Mouse (Mus musculus): ENCODE data around the gene Atoh8. TPM values are rescaled to one million over a fixed set of nuclear protein-coding genes. Genes with fewer than 3 reads are reported as not detected.

Atoh8 gene
- polyA plus RNA-seq, 1 experiment from 2014 or later: 9.6 TPM

GRCm38 (mm10) chr6:72222876-72223275, 12.5 kb downstream of the Atoh8 start:
- peaks cover 46% of the 10 kb centered on the region for H3K4me1 ChIP-seq (ENCODE audit: control insufficient read depth, insufficient read depth, low read length)
- 86% methylated on average over 6 of the region's 6 CpGs for WGBS
- no peak overlapping the region for H3K4me3 ChIP-seq (ENCODE audit: low read length)
- H3K9ac ChIP-seq (ENCODE audit: low read depth, low read length): no peak overlapping the region
- H3K27me3 ChIP-seq (replicated peaks; ENCODE audit: control insufficient read depth, insufficient read depth, low read length): no peaks in the 10 kb centered on the region
- no peak overlapping the region for H3K27ac ChIP-seq (ENCODE audit: low read length)
- no peaks in the 10 kb centered on the region for H3K9me3 ChIP-seq (ENCODE audit: control insufficient read depth, low read length)
- no peak for ATAC-seq
- no peaks in the 10 kb centered on the region for H3K36me3 ChIP-seq (ENCODE audit: control insufficient read depth, insufficient read depth, low read length)
- H3K4me2 ChIP-seq (ENCODE audit: low read depth, low read length): 0 out of 2 replicates have a peak overlapping the region, but pooled peaks have one; percentile 35

DNA sequence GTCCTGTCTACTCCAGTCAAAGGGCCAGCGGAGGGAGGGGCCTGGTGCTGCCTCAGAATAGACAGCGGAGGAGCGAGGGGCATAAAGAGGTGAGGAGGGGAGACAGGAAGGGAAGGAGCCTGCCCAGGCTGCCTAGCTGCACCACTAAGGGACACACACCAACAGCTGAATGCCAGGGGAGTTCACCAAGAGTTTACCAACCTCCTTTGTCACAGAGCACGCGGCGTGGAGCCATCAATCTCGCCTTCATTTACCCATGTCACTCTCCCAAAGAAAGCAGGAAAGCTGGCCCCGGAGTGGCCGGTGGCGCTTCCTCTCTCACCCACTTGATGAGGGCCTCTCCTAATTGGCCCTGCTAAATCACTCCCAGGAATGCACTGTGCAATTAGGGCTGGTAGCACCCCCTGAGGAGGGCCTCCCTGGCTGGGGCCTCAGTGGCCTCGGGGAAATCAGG, 13.1 kb downstream of the Atoh8 start:
- Histone ChIP-seq H3K9ac (ENCODE audit: low read depth, low read length) (no peak overlapping the region; the same call in 1 of the 2 replicates), H3K27ac (ENCODE audit: low read length) (no peak overlapping the region), H3K27me3 (replicated peaks; ENCODE audit: control insufficient read depth, insufficient read depth, low read length) (no peaks in the 10 kb centered on the region), H3K36me3 (ENCODE audit: control insufficient read depth, insufficient read depth, low read length) (no peaks in the 10 kb centered on the region), H3K9me3 (ENCODE audit: control insufficient read depth, low read length) (no peaks in the 10 kb centered on the region), H3K4me2 (ENCODE audit: low read depth, low read length) (peak overlapping the region; percentile 35; the same call in 1 of the 2 replicates), H3K4me1 (ENCODE audit: control insufficient read depth, insufficient read depth, low read length) (peaks cover 52% of the 10 kb centered on the region), H3K4me3 (ENCODE audit: low read length) (peak overlapping the region; percentile 2; the same call in 1 of the 2 replicates)
- ATAC-seq: peak; percentile 46; the same call in 1 of the 2 replicates
- WGBS: 22% methylated on average over 11 of the region's 11 CpGs

DNA sequence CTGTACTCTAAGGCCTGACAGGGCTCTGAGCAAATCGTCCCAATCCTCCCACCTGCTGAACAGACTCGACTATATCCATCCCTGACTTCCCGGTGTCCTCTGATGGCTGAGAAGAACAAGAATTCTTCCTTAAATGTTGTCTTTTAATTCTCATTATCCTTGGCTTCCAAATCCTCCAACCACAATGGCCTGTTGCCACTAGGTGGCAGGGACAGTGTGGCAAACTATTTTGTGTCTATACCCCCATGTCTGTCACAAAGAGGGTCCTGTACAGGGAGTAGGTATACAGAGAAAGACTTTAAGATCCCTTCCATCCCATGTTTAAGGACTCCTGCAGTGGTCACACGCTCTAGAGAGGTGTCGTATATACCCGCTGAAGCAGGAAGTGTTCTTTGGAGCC, 14.1 kb downstream of the Atoh8 start:
- peaks cover 58% of the 10 kb centered on the region for H3K4me1 ChIP-seq (ENCODE audit: control insufficient read depth, insufficient read depth, low read length)
- no peaks in the 10 kb centered on the region for H3K36me3 ChIP-seq (ENCODE audit: control insufficient read depth, insufficient read depth, low read length)
- H3K9ac ChIP-seq (ENCODE audit: low read depth, low read length): no peak overlapping the region
- H3K4me3 ChIP-seq (ENCODE audit: low read length): no peak overlapping the region
- WGBS: 66% methylated on average over 6 of the region's 6 CpGs
- no peak for ATAC-seq
- H3K27me3 ChIP-seq (replicated peaks; ENCODE audit: control insufficient read depth, insufficient read depth, low read length): no peaks in the 10 kb centered on the region
- H3K4me2 ChIP-seq (ENCODE audit: low read depth, low read length): no peak overlapping the region
- no peak overlapping the region for H3K27ac ChIP-seq (ENCODE audit: low read length)
- H3K9me3 ChIP-seq (ENCODE audit: control insufficient read depth, low read length): no peaks in the 10 kb centered on the region

DNA sequence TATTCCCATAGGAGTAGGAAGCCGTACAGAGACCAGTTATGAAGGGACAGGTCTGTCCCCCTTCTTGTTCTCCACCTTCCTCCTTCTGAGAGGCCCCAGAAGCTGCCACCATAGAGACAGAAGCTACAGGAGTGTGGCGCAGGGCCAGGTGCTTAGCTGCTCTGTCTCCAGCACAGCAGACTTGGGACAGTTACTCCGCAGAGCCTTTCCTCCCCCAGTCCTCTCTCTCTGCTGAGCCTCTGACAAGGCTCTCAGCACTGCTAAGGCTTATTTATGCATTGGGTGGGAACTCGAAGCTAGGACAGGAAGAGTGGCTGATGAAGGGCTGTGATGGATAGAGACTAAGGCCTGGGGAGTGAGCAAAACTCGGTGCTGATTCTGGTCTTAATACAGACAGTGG, 15.8 kb downstream of the Atoh8 start:
- H3K27ac ChIP-seq (ENCODE audit: low read length): no peak overlapping the region
- peaks cover 74% of the 10 kb centered on the region for H3K4me1 ChIP-seq (ENCODE audit: control insufficient read depth, insufficient read depth, low read length)
- ATAC-seq: no peak

GRCm38 (mm10) chr6:72218281-72218680, 17.1 kb downstream of the Atoh8 start:
- Histone ChIP-seq H3K9ac (ENCODE audit: low read depth, low read length) (no peak overlapping the region), H3K4me3 (ENCODE audit: low read length) (no peak overlapping the region), H3K4me2 (ENCODE audit: low read depth, low read length) (no peak overlapping the region), H3K36me3 (ENCODE audit: control insufficient read depth, insufficient read depth, low read length) (no peaks in the 10 kb centered on the region), H3K4me1 (ENCODE audit: control insufficient read depth, insufficient read depth, low read length) (peaks cover 71% of the 10 kb centered on the region), H3K27ac (ENCODE audit: low read length) (0 out of 2 replicates have a peak overlapping the region, but pooled peaks have one; percentile 26), H3K9me3 (ENCODE audit: control insufficient read depth, low read length) (no peaks in the 10 kb centered on the region), H3K27me3 (replicated peaks; ENCODE audit: control insufficient read depth, insufficient read depth, low read length) (no peaks in the 10 kb centered on the region)
- WGBS: 55% methylated on average over 4 of the region's 4 CpGs
- ATAC-seq: no peak

More for the DNA sequence above, 15.8 kb downstream of the Atoh8 start:
- Histone ChIP-seq H3K4me3 (ENCODE audit: low read length) (no peak overlapping the region), H3K9me3 (ENCODE audit: control insufficient read depth, low read length) (no peaks in the 10 kb centered on the region), H3K9ac (ENCODE audit: low read depth, low read length) (no peak overlapping the region), H3K36me3 (ENCODE audit: control insufficient read depth, insufficient read depth, low read length) (no peaks in the 10 kb centered on the region), H3K4me2 (ENCODE audit: low read depth, low read length) (no peak overlapping the region), H3K27me3 (replicated peaks; ENCODE audit: control insufficient read depth, insufficient read depth, low read length) (no peaks in the 10 kb centered on the region)
- WGBS: 51% methylated on average over 5 of the region's 5 CpGs

GRCm38 (mm10) chr6:72217415-72217784, 18.0 kb downstream of the Atoh8 start:
- H3K9me3 ChIP-seq (ENCODE audit: control insufficient read depth, low read length): no peaks in the 10 kb centered on the region
- no peaks in the 10 kb centered on the region for H3K27me3 ChIP-seq (replicated peaks; ENCODE audit: control insufficient read depth, insufficient read depth, low read length)
- peaks cover 66% of the 10 kb centered on the region for H3K4me1 ChIP-seq (ENCODE audit: control insufficient read depth, insufficient read depth, low read length)
- no peak for ATAC-seq
- H3K4me2 ChIP-seq (ENCODE audit: low read depth, low read length): peak overlapping the region; percentile 56
- H3K9ac ChIP-seq (ENCODE audit: low read depth, low read length): peak overlapping the region; percentile 56; the same call in 1 of the 2 replicates
- H3K27ac ChIP-seq (ENCODE audit: low read length): peak overlapping the region; percentile 74
- 46% methylated on average over 6 of the region's 6 CpGs for WGBS
- no peaks in the 10 kb centered on the region for H3K36me3 ChIP-seq (ENCODE audit: control insufficient read depth, insufficient read depth, low read length)
- no peak overlapping the region for H3K4me3 ChIP-seq (ENCODE audit: low read length)

DNA sequence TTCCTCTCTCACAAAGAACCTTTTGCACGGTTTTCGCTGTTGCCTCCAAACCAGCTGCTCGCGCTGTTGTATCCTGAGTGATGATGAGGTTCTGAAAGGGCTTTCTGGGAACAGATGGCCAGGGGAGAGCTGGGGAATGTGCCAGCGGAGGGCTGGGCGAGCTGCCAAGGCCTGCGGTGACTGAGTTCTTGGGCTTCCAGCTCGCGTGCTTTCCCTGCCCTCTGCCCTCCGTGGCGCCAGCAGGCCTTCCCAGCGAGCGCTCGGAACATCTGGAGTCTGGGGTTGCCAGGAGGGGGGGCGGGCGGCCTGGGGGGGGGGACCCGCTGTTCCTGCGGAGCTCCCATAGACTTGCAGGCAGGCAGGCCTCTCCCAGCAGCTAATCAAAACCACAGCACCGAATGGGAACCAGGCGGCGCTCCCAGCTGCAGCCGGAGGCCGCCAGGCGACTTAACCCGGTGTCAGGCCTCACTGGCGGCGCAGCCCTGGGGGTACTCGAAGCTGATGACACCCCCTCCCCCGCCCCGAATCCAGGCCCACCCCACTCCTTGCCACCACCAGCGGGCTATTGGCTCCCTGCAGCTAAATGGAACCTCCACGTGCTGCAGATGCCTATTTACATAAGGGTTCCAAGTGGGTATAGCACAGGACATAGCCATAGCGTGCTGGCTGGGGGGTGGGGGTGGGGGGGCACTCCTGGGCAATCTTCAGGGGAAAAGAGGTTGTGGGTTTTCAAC, 18.5 kb downstream of the Atoh8 start:
- no peaks in the 10 kb centered on the region for H3K36me3 ChIP-seq (ENCODE audit: control insufficient read depth, insufficient read depth, low read length)
- H3K4me3 ChIP-seq (ENCODE audit: low read length): peak overlapping the region; percentile 22
- peak overlapping the region; percentile 56 for H3K9ac ChIP-seq (ENCODE audit: low read depth, low read length)
- peak overlapping the region; percentile 74 for H3K27ac ChIP-seq (ENCODE audit: low read length)
- H3K4me1 ChIP-seq (ENCODE audit: control insufficient read depth, insufficient read depth, low read length): peaks cover 62% of the 10 kb centered on the region
- WGBS: under 1% methylated on average over 33 of the region's 33 CpGs
- H3K9me3 ChIP-seq (ENCODE audit: control insufficient read depth, low read length): no peaks in the 10 kb centered on the region
- ATAC-seq: peak; percentile 91
- H3K27me3 ChIP-seq (replicated peaks; ENCODE audit: control insufficient read depth, insufficient read depth, low read length): no peaks in the 10 kb centered on the region
- peak overlapping the region; percentile 56 for H3K4me2 ChIP-seq (ENCODE audit: low read depth, low read length)

DNA sequence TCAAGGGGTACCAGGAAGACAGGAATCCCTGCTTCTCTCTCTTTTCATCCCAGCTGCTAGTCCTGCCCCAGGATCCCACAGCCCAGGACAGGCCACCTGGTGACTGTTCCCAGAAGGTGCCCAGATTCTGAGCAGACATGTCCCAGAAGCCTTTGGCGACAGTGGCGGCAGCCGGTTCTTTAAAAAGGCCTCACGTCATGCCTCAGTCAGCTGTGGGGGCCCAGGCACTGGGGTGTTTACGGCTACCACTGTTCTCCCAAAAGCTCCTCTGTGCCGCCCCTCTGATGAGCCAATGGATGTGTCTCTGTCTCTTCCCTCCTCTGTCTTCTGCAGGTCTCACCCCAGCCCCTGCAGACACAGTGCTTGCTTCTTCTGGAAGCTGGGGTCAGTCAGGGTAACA, 19.8 kb downstream of the Atoh8 start:
- Histone ChIP-seq H3K9me3 (ENCODE audit: control insufficient read depth, low read length) (no peaks in the 10 kb centered on the region), H3K4me3 (ENCODE audit: low read length) (no peak overlapping the region), H3K4me2 (ENCODE audit: low read depth, low read length) (no peak overlapping the region), H3K36me3 (ENCODE audit: control insufficient read depth, insufficient read depth, low read length) (no peaks in the 10 kb centered on the region), H3K27ac (ENCODE audit: low read length) (peak overlapping the region; percentile 74), H3K27me3 (replicated peaks; ENCODE audit: control insufficient read depth, insufficient read depth, low read length) (no peaks in the 10 kb centered on the region), H3K4me1 (ENCODE audit: control insufficient read depth, insufficient read depth, low read length) (peaks cover 62% of the 10 kb centered on the region), H3K9ac (ENCODE audit: low read depth, low read length) (peak overlapping the region; percentile 34; the same call in 1 of the 2 replicates)
- no peak for ATAC-seq
- 41% methylated on average over 6 of the region's 6 CpGs for WGBS

DNA sequence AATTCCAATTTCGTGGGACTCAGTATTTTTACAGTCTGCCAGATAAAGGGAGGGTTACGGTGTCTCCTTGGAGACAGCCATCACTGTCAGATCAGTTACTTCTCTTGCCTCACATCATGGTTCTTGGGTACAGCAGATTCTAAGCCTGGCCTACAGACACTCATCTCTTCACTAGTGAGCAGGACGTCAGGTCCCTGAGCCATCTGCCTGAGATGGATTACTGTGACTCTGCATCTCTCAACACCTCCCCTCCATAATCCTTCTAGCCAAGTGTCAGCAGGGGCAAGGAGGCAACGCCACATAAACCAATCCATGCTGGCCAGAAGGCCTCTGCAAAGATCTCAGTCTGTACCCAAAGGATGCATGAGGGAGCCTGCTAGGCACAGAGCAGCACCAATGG, 24.0 kb downstream of the Atoh8 start:
- Histone ChIP-seq H3K9me3 (ENCODE audit: control insufficient read depth, low read length) (no peaks in the 10 kb centered on the region), H3K9ac (ENCODE audit: low read depth, low read length) (no peak overlapping the region), H3K27me3 (replicated peaks; ENCODE audit: control insufficient read depth, insufficient read depth, low read length) (no peaks in the 10 kb centered on the region), H3K27ac (ENCODE audit: low read length) (no peak overlapping the region), H3K36me3 (ENCODE audit: control insufficient read depth, insufficient read depth, low read length) (no peaks in the 10 kb centered on the region), H3K4me2 (ENCODE audit: low read depth, low read length) (no peak overlapping the region), H3K4me3 (ENCODE audit: low read length) (no peak overlapping the region), H3K4me1 (ENCODE audit: control insufficient read depth, insufficient read depth, low read length) (peaks cover 26% of the 10 kb centered on the region)
- no peak for ATAC-seq
- 66% methylated on average over 4 of the region's 4 CpGs for WGBS

All from intestine, embryonic 16.5 days (tissue).